In genomic region chr11:74960031-74960551, GRCm38 (mm10) we compare ENCODE assay signal across 14 mouse cellular contexts. TPM values are rescaled to one million over a fixed set of nuclear protein-coding genes. Genes with fewer than 3 reads are reported as not detected.
DNase-seq lines count a peak whose midpoint lies in the region; ATAC-seq and TF ChIP-seq lines count a peak whose summit lies in the region.
"Had no signal": no experiment of that assay in that cellular context is flagged by ENCODE, and none has a peak within 500 bp of the region (broad histone marks: within the 10 kb centered on the region; RNA-seq: fewer than 3 reads in every experiment).

No protein-coding gene starts in this region.

- H3K4me1 ChIP-seq in intestine, embryonic 15.5 days (replicated peaks): no peaks in the 10 kb centered on the region
- peaks cover 3% of the 10 kb centered on the region; the same call in 1 of the 2 replicates for H3K4me1 ChIP-seq in kidney, adult 2 months (ENCODE audit: control insufficient read depth, insufficient read depth, low read length)
- H3K4me1 ChIP-seq: midbrain, embryonic 13.5 days had no signal

- H3K9ac ChIP-seq in intestine, embryonic 15.5 days: no peak overlapping the region
- H3K9ac ChIP-seq: liver, postnatal 0 days; midbrain, embryonic 13.5 days had no signal

- no peak overlapping the region for H3K4me3 ChIP-seq in intestine, embryonic 15.5 days (replicated peaks)
- H3K4me3 ChIP-seq in kidney, adult 2 months (ENCODE audit: insufficient read depth, low read depth, low read length): no peak overlapping the region
- H3K4me3 ChIP-seq: heart, adult 2 months; midbrain, embryonic 13.5 days had no signal

- peak; percentile 78 for ATAC-seq in inflammation-experienced regulatory T-cells, adult 6 months
- ATAC-seq in intestine, embryonic 15.5 days: no peak
- ATAC-seq: liver, postnatal 0 days; midbrain, embryonic 13.5 days had no signal

- DNase-seq in lung, postnatal 25 days (ENCODE audit: low spot score): peak; percentile 14
- no peak for DNase-seq in lung, postnatal 10 days
- DNase-seq in T-cell, adult 2 months (ENCODE audit: low spot score): peak; percentile 64
- DNase-seq in thymus, postnatal 25 days: peak; percentile 23
- DNase-seq in kidney, adult 2 months: no peak
- DNase-seq: cerebellum, adult 8-10 months; heart, adult 2 months; heart, postnatal 10 days; kidney, adult 11 months; layer of hippocampus, adult 9-11 months; liver, postnatal 0 days had no signal

- H3K27me3 ChIP-seq in intestine, embryonic 15.5 days (replicated peaks): no peaks in the 10 kb centered on the region
- no peaks in the 10 kb centered on the region for H3K27me3 ChIP-seq in kidney, adult 2 months (replicated peaks; ENCODE audit: control insufficient read depth, insufficient read depth, low read length)
- H3K27me3 ChIP-seq: midbrain, embryonic 13.5 days had no signal

- H3K27ac ChIP-seq in intestine, embryonic 15.5 days: no peak overlapping the region
- H3K27ac ChIP-seq in kidney, adult 2 months (ENCODE audit: insufficient read depth, low read depth, low read length): no peak overlapping the region
- H3K27ac ChIP-seq: heart, adult 2 months; midbrain, embryonic 13.5 days had no signal

- no peak for TF ChIP-seq CTCF in kidney, adult 2 months (conservative IDR thresholded peaks at IDR 0.05; ENCODE audit: insufficient read depth, insufficient read length, low read depth, low read length)

- no peak overlapping the region for H3K4me2 ChIP-seq in intestine, embryonic 15.5 days (replicated peaks)
- H3K4me2 ChIP-seq: midbrain, embryonic 13.5 days had no signal

- WGBS in intestine, embryonic 15.5 days: 90% methylated on average over 9 of the region's 9 CpGs
- 94% methylated on average over 9 of the region's 9 CpGs for WGBS in kidney, adult 2 months

- no peaks in the 10 kb centered on the region for H3K9me3 ChIP-seq in intestine, embryonic 15.5 days
- H3K9me3 ChIP-seq: midbrain, embryonic 13.5 days had no signal

- no peaks in the 10 kb centered on the region for H3K36me3 ChIP-seq in intestine, embryonic 15.5 days
- H3K36me3 ChIP-seq in kidney, adult 2 months (ENCODE audit: control insufficient read depth, insufficient read depth, low read length): no peaks in the 10 kb centered on the region

- TF ChIP-seq POLR2A in kidney, adult 2 months (IDR thresholded peaks at IDR 0.05; ENCODE audit: low read depth, low read length): no peak

RNA-seq across cellular contexts. Expression of gene Srr, which starts 34.3 kb away (rescaled TPM):
- polyA plus RNA-seq in inflammation-experienced regulatory T-cells, adult 6 months (2017; shearing (Covaris generic)): 1 to 10 TPM; 6.6 to 9.5 (median 8.3) TPM
- polyA plus RNA-seq in intestine, embryonic 15.5 days (2015; fragmentation: Nextera tagmentation; extraction: Ambion mirVana): 16.1 and 16.6 TPM in 2 replicates
- polyA plus RNA-seq in kidney, adult 2 months (2012; rRNA removed): 49.7 and 52.0 TPM in 2 replicates

RNA-seq across cellular contexts. Expression of gene Smg6, which starts 34.5 kb away (rescaled TPM):
- 10 to 100 TPM; 16.3 to 22.0 (median 18.9) TPM for polyA plus RNA-seq in inflammation-experienced regulatory T-cells, adult 6 months (2017; shearing (Covaris generic))
- polyA plus RNA-seq in intestine, embryonic 15.5 days (2015; fragmentation: Nextera tagmentation; extraction: Ambion mirVana): 11.9 and 12.4 TPM in 2 replicates
- polyA plus RNA-seq in kidney, adult 2 months (2012; rRNA removed): 35.2 and 40.1 TPM in 2 replicates

Comparison
In these comparisons a context has a peak if more than half of its experiments do, and no peak if none do; other contexts are left out.
1. DNase-seq: peak in lung, postnatal 25 days (single experiment), T-cell, adult 2 months (single experiment) and thymus, postnatal 25 days (single experiment); none in lung, postnatal 10 days (single experiment) and kidney, adult 2 months (single experiment).